Comparison of ENCODE assay signal across 19 mouse cellular contexts in genomic region chr7:19609641-19610332, GRCm38 (mm10). TPM values are rescaled to one million over a fixed set of nuclear protein-coding genes. Genes with fewer than 3 reads are reported as not detected.
DNase-seq lines count a peak whose midpoint lies in the region; ATAC-seq and TF ChIP-seq lines count a peak whose summit lies in the region.
"Had no signal": no experiment of that assay in that cellular context is flagged by ENCODE, and none has a peak within 500 bp of the region (broad histone marks: within the 10 kb centered on the region; RNA-seq: fewer than 3 reads in every experiment).

No protein-coding gene starts in this region.

- no peak overlapping the region for H3K4me3 ChIP-seq in lung, embryonic 14.5 days (ENCODE audit: low read depth, low read length)
- no peak overlapping the region for H3K4me3 ChIP-seq in intestine, embryonic 16.5 days (ENCODE audit: low read length)
- H3K4me3 ChIP-seq in thymus, adult 2 months (ENCODE audit: control insufficient read depth, insufficient read depth, low read length), result no peak overlapping the region
- H3K4me3 ChIP-seq: embryonic facial prominence, embryonic 10.5 days; gastrocnemius, adult 2 months; heart, adult 2 months; liver, embryonic 13.5 days; neural tube, embryonic 13.5 days had no signal

- H3K27me3 ChIP-seq in lung, embryonic 14.5 days (ENCODE audit: insufficient read depth, low read length), result no peaks in the 10 kb centered on the region
- H3K27me3 ChIP-seq in intestine, embryonic 16.5 days (replicated peaks; ENCODE audit: control insufficient read depth, insufficient read depth, low read length), result no peaks in the 10 kb centered on the region
- H3K27me3 ChIP-seq in thymus, adult 2 months (ENCODE audit: control insufficient read depth, insufficient read depth, low read length), result no peaks in the 10 kb centered on the region
- H3K27me3 ChIP-seq: liver, embryonic 13.5 days; neural tube, embryonic 13.5 days had no signal

- H3K4me2 ChIP-seq in lung, embryonic 14.5 days, result no peak overlapping the region
- no peak overlapping the region for H3K4me2 ChIP-seq in intestine, embryonic 16.5 days (ENCODE audit: low read depth, low read length)
- H3K4me2 ChIP-seq: hindbrain, embryonic 14.5 days; liver, embryonic 13.5 days; neural tube, embryonic 13.5 days had no signal

- no peaks in the 10 kb centered on the region for H3K9me3 ChIP-seq in lung, embryonic 14.5 days (ENCODE audit: low read depth, low read length)
- no peaks in the 10 kb centered on the region for H3K9me3 ChIP-seq in intestine, embryonic 16.5 days (ENCODE audit: control insufficient read depth, low read length)
- H3K9me3 ChIP-seq: embryonic facial prominence, embryonic 10.5 days; liver, embryonic 13.5 days; neural tube, embryonic 13.5 days had no signal

- no peak overlapping the region for H3K27ac ChIP-seq in lung, embryonic 14.5 days (ENCODE audit: low read depth)
- no peak overlapping the region for H3K27ac ChIP-seq in intestine, embryonic 16.5 days (ENCODE audit: low read length)
- no peak overlapping the region for H3K27ac ChIP-seq in thymus, adult 2 months (ENCODE audit: control insufficient read depth, insufficient read depth, low read length)
- H3K27ac ChIP-seq: embryonic facial prominence, embryonic 10.5 days; gastrocnemius, adult 2 months; heart, adult 2 months; hindbrain, embryonic 14.5 days; liver, embryonic 13.5 days; neural tube, embryonic 13.5 days had no signal

- TF ChIP-seq CTCF in lung, embryonic 14.5 days (IDR thresholded peaks at IDR 0.05; ENCODE audit: low read depth), result peak; percentile 12; the same call in 1 of the 2 replicates
- no peak for TF ChIP-seq CTCF in thymus, adult 2 months (IDR thresholded peaks at IDR 0.05; ENCODE audit: borderline replicate concordance, control insufficient read depth, extremely low read depth, insufficient read depth, low read length, poor library complexity)

- intact Hi-C loops in gastrocnemius, postnatal 14 days (cut with DNase I; ENCODE audit: low total_unique reads), result loop anchor here (5.0 kb wide), 1 partner anchor 97 kb away; no protein-coding TSS in a partner anchor

- H3K4me1 ChIP-seq in lung, embryonic 14.5 days (ENCODE audit: insufficient read depth), result no peaks in the 10 kb centered on the region
- no peaks in the 10 kb centered on the region for H3K4me1 ChIP-seq in intestine, embryonic 16.5 days (ENCODE audit: control insufficient read depth, insufficient read depth, low read length)
- H3K4me1 ChIP-seq in thymus, adult 2 months (replicated peaks; ENCODE audit: control insufficient read depth, insufficient read depth, low read length), result no peaks in the 10 kb centered on the region
- H3K4me1 ChIP-seq: embryonic facial prominence, embryonic 10.5 days; liver, embryonic 13.5 days; neural tube, embryonic 13.5 days had no signal

- 93% methylated on average over 12 of the region's 12 CpGs for WGBS in lung, embryonic 14.5 days
- 85% methylated on average over 12 of the region's 12 CpGs for WGBS in intestine, embryonic 16.5 days
- 96% methylated on average over 12 of the region's 12 CpGs for WGBS in thymus, adult 2 months

- no peaks in the 10 kb centered on the region for H3K36me3 ChIP-seq in lung, embryonic 14.5 days (ENCODE audit: insufficient read depth)
- H3K36me3 ChIP-seq in intestine, embryonic 16.5 days (ENCODE audit: control insufficient read depth, insufficient read depth, low read length), result peaks cover 2% of the 10 kb centered on the region; the same call in 1 of the 2 replicates
- H3K36me3 ChIP-seq in thymus, adult 2 months (ENCODE audit: control insufficient read depth, insufficient read depth, low read length), result no peaks in the 10 kb centered on the region
- H3K36me3 ChIP-seq: embryonic facial prominence, embryonic 10.5 days; liver, embryonic 13.5 days; neural tube, embryonic 13.5 days had no signal

- no peak for TF ChIP-seq POLR2A in thymus, adult 2 months (IDR thresholded peaks at IDR 0.05; ENCODE audit: control insufficient read depth, extremely low read depth, insufficient read depth, low read length, poor library complexity)

- no peak overlapping the region for H3K9ac ChIP-seq in lung, embryonic 14.5 days
- no peak overlapping the region for H3K9ac ChIP-seq in intestine, embryonic 16.5 days (ENCODE audit: low read depth, low read length)
- H3K9ac ChIP-seq: hindbrain, embryonic 14.5 days; liver, embryonic 13.5 days; neural tube, embryonic 13.5 days had no signal

- peak; percentile 41 for DNase-seq in kidney, adult 11 months
- DNase-seq in kidney, adult 9 months, result no peak
- no peak for DNase-seq in lung, embryonic 14.5 days
- no peak for DNase-seq in lung, postnatal 4 days
- no peak for DNase-seq in gastrocnemius, postnatal 14 days
- no peak for DNase-seq in thymus, adult 2 months
- DNase-seq: adrenal gland, postnatal 14 days; cerebellum, postnatal 14 days; gastrocnemius, adult 2 months; heart, adult 2 months; left cerebral cortex, postnatal 4 days; liver, embryonic 13.5 days; thymus, postnatal 36 days had no signal

- no peak for ATAC-seq in lung, embryonic 14.5 days (ENCODE audit: insufficient read depth)
- ATAC-seq in intestine, embryonic 16.5 days, result peak; percentile 83
- no peak for ATAC-seq in cerebellum, adult (ENCODE audit: insufficient number of reproducible peaks, low FRiP score, low TSS enrichment)
- ATAC-seq: forebrain, embryonic 16.5 days had no signal

RNA-seq across cellular contexts. Expression of gene Clasrp, which starts 5.5 kb away (rescaled TPM):
- 46.9 and 51.5 TPM in 2 replicates for polyA plus RNA-seq in lung, embryonic 14.5 days (2014; fragmentation: Nextera tagmentation; extraction: Ambion mirVana)
- polyA plus RNA-seq in intestine, embryonic 16.5 days (2015; fragmentation: Nextera tagmentation; extraction: Ambion mirVana), result 30.3 and 32.5 TPM in 2 replicates
- 10 to 100 TPM; 10.6 to 12.0 TPM for total RNA-seq in gastrocnemius, postnatal 14 days (2021)
- polyA plus RNA-seq in thymus, adult 2 months (2012; rRNA removed), result 240 and 315 TPM in 2 replicates

RNA-seq across cellular contexts. Expression of gene Relb, which starts 19.5 kb away (rescaled TPM):
- polyA plus RNA-seq in lung, embryonic 14.5 days (2014; fragmentation: Nextera tagmentation; extraction: Ambion mirVana), result 7.3 TPM in 2 replicates
- 8.8 and 10.6 TPM in 2 replicates for polyA plus RNA-seq in intestine, embryonic 16.5 days (2015; fragmentation: Nextera tagmentation; extraction: Ambion mirVana)
- total RNA-seq in gastrocnemius, postnatal 14 days (2021), result 1 to 10 TPM; 4.9 to 7.3 TPM
- 66.9 and 75.6 TPM in 2 replicates for polyA plus RNA-seq in thymus, adult 2 months (2012; rRNA removed)

RNA-seq across cellular contexts. Expression of gene Gemin7, which starts 32.4 kb away (rescaled TPM):
- 180 and 183 TPM in 2 replicates for polyA plus RNA-seq in lung, embryonic 14.5 days (2014; fragmentation: Nextera tagmentation; extraction: Ambion mirVana)
- polyA plus RNA-seq in intestine, embryonic 16.5 days (2015; fragmentation: Nextera tagmentation; extraction: Ambion mirVana), result 132 and 137 TPM in 2 replicates
- 10 to 100 TPM; 50.0 to 55.1 TPM for total RNA-seq in gastrocnemius, postnatal 14 days (2021)
- 121 and 130 TPM in 2 replicates for polyA plus RNA-seq in thymus, adult 2 months (2012; rRNA removed)

RNA-seq across cellular contexts. Expression of gene Zfp296, which starts 32.7 kb away (rescaled TPM):
- polyA plus RNA-seq in lung, embryonic 14.5 days (2014; fragmentation: Nextera tagmentation; extraction: Ambion mirVana), result 0.27 and 0.38 TPM in 2 replicates
- polyA plus RNA-seq in intestine, embryonic 16.5 days (2015; fragmentation: Nextera tagmentation; extraction: Ambion mirVana), result 0.42 and 0.64 TPM in 2 replicates
- total RNA-seq in gastrocnemius, postnatal 14 days (2021), result under 1 TPM in 1 of 2 experiments, not detected in 1; 0.27 TPM
- polyA plus RNA-seq in thymus, adult 2 months (2012; rRNA removed), result 4.5 and 4.7 TPM in 2 replicates
- polyA plus RNA-seq: forebrain, embryonic 16.5 days had no signal

RNA-seq across cellular contexts. Expression of gene Ppp1r37, which starts 46.9 kb away (rescaled TPM):
- polyA plus RNA-seq in lung, embryonic 14.5 days (2014; fragmentation: Nextera tagmentation; extraction: Ambion mirVana), result 4.7 and 6.2 TPM in 2 replicates
- polyA plus RNA-seq in intestine, embryonic 16.5 days (2015; fragmentation: Nextera tagmentation; extraction: Ambion mirVana), result 15.5 and 18.6 TPM in 2 replicates
- total RNA-seq in gastrocnemius, postnatal 14 days (2021), result 10 to 100 TPM; 34.4 to 34.5 TPM
- 130 and 137 TPM in 2 replicates for polyA plus RNA-seq in thymus, adult 2 months (2012; rRNA removed)
